Mouse (Mus musculus) hindbrain, embryonic 16.5 days (tissue): ENCODE measurements at regions not wholly inside any gene's neighbourhood (a gene's known extent, or its start where the extent isn't known, plus 50 kb on each side); places are given as distances from the start of the nearest gene placed in this dataset.

Experiments
- ATAC-seq: fragments of 200-750 bp; cut with Nextera tagmentation; 2 replicates; pipeline ENCODE4 v1.8.0; 2017; ENCODE audit warnings: moderate TSS enrichment, moderate library complexity
- H3K27ac ChIP-seq: fragments of 300-500 bp; sonication (generic); 2 replicates; pipeline ENCODE4 v1.5.1; 2014; ENCODE audit warnings: low read depth, mild to moderate bottlenecking, control low read depth, low read length, moderate library complexity
- H3K27me3 ChIP-seq: fragments of 300-500 bp; sonication (generic); replicated peaks from 2 replicates; pipeline ENCODE4 v1.6.1; 2014; ENCODE audit warnings: low read length; ENCODE audit not compliant: control insufficient read depth, insufficient read depth
- H3K36me3 ChIP-seq: fragments of 300-500 bp; sonication (generic); 2 replicates; pipeline ENCODE4 v1.6.1; 2014; ENCODE audit warnings: mild to moderate bottlenecking, low read length, moderate library complexity, mixed read lengths; ENCODE audit not compliant: control insufficient read depth, insufficient read depth
- H3K4me1 ChIP-seq: fragments of 300-500 bp; sonication (generic); 2 replicates; pipeline ENCODE4 v1.6.1; 2014; ENCODE audit warnings: low read depth, low read length; ENCODE audit not compliant: control insufficient read depth, insufficient read depth
- H3K4me2 ChIP-seq: fragments of 300-500 bp; sonication (generic); 2 replicates; pipeline ENCODE4 v1.6.1; 2014; ENCODE audit warnings: mild to moderate bottlenecking, low read length, control low read depth, moderate library complexity
- H3K4me3 ChIP-seq: fragments of 300-500 bp; sonication (generic); 2 replicates; pipeline ENCODE4 v1.5.1; 2014; ENCODE audit warnings: mild to moderate bottlenecking, low read length, control low read depth, moderate library complexity
- H3K9ac ChIP-seq: fragments of 300-500 bp; sonication (generic); 2 replicates; pipeline ENCODE4 v1.6.1; 2014; ENCODE audit warnings: low read depth, mild to moderate bottlenecking, control low read depth, low read length, moderate library complexity
- H3K9me3 ChIP-seq: fragments of 300-500 bp; sonication (generic); 2 replicates; pipeline ENCODE4 v1.6.1; 2014; ENCODE audit warnings: mild to moderate bottlenecking, low read length, moderate library complexity; ENCODE audit not compliant: control insufficient read depth
- WGBS: fragments of 180-500 bp; shearing (Covaris S2); extraction: QIAGEN DNeasy Blood & Tissue Kit; methylation state at CpG from one replicate; pipeline ENCODE4 v1.1.7; 2014; 5-methylcytosine and 5-hydroxymethylcytosine counted together

GRCm38 (mm10) chr1:13464311-13464710, 2050.4 kb downstream of the A830018L16Rik start:
- 96% methylated on average over 1 of the region's 1 CpGs for WGBS
- H3K27me3 ChIP-seq = no peaks in the 10 kb centered on the region
- H3K9ac ChIP-seq = no peak overlapping the region
- no peak for ATAC-seq
- H3K36me3 ChIP-seq = no peaks in the 10 kb centered on the region
- H3K4me1 ChIP-seq = no peaks in the 10 kb centered on the region
- H3K27ac ChIP-seq = no peak overlapping the region
- no peaks in the 10 kb centered on the region for H3K9me3 ChIP-seq
- H3K4me3 ChIP-seq = no peak overlapping the region
- no peak overlapping the region for H3K4me2 ChIP-seq

- Histone ChIP-seq H3K9me3 (no peaks in the 10 kb centered on the region), H3K9ac (no peak overlapping the region)
- no peak for ATAC-seq
Observed at GRCm38 (mm10) chr1:13467174-13467573, 2053.3 kb downstream of the A830018L16Rik start.

GRCm38 (mm10) chr1:13467886-13468630, 2054.2 kb downstream of the A830018L16Rik start:
- Histone ChIP-seq H3K9ac (no peak overlapping the region), H3K36me3 (no peaks in the 10 kb centered on the region)
- 12% methylated on average over 2 of the region's 2 CpGs for WGBS

More at GRCm38 (mm10) chr1:13467174-13467573, 2053.3 kb downstream of the A830018L16Rik start:
- H3K27ac ChIP-seq = no peak overlapping the region
- H3K4me2 ChIP-seq = no peak overlapping the region
- H3K4me1 ChIP-seq = no peaks in the 10 kb centered on the region
- no peak overlapping the region for H3K4me3 ChIP-seq
- no peaks in the 10 kb centered on the region for H3K36me3 ChIP-seq
- 83% methylated on average over 6 of the region's 6 CpGs for WGBS
- no peaks in the 10 kb centered on the region for H3K27me3 ChIP-seq

GRCm38 (mm10) chr1:13494727-13495404, 2081.0 kb downstream of the A830018L16Rik start:
- Histone ChIP-seq H3K9ac (no peak overlapping the region), H3K9me3 (no peaks in the 10 kb centered on the region), H3K4me2 (peak overlapping the region; percentile 25; the same call in 1 of the 2 replicates), H3K27me3 (no peaks in the 10 kb centered on the region), H3K36me3 (no peaks in the 10 kb centered on the region), H3K4me3 (no peak overlapping the region), H3K27ac (no peak overlapping the region), H3K4me1 (no peaks in the 10 kb centered on the region)
- WGBS = 50% methylated on average over 16 of the region's 16 CpGs
- ATAC-seq = no peak

More at GRCm38 (mm10) chr1:13467886-13468630, 2054.2 kb downstream of the A830018L16Rik start:
- H3K4me1 ChIP-seq = no peaks in the 10 kb centered on the region
- no peak overlapping the region for H3K4me2 ChIP-seq
- ATAC-seq = no peak
- H3K27me3 ChIP-seq = no peaks in the 10 kb centered on the region
- H3K4me3 ChIP-seq = no peak overlapping the region
- H3K27ac ChIP-seq = no peak overlapping the region
- H3K9me3 ChIP-seq = no peaks in the 10 kb centered on the region

GRCm38 (mm10) chr1:13496386-13496785, 2082.5 kb downstream of the A830018L16Rik start:
- Histone ChIP-seq H3K9ac (no peak overlapping the region), H3K4me3 (no peak overlapping the region), H3K27ac (no peak overlapping the region), H3K4me1 (no peaks in the 10 kb centered on the region), H3K36me3 (no peaks in the 10 kb centered on the region), H3K9me3 (no peaks in the 10 kb centered on the region), H3K4me2 (no peak overlapping the region), H3K27me3 (no peaks in the 10 kb centered on the region)
- WGBS = 25% methylated on average over 2 of the region's 2 CpGs
- no peak for ATAC-seq

- H3K4me1 ChIP-seq = no peaks in the 10 kb centered on the region
- H3K27me3 ChIP-seq = no peaks in the 10 kb centered on the region
- no peak overlapping the region for H3K4me2 ChIP-seq
- 40% methylated on average over 5 of the region's 5 CpGs for WGBS
- ATAC-seq = no peak
- no peak overlapping the region for H3K9ac ChIP-seq
- H3K4me3 ChIP-seq = no peak overlapping the region
- H3K36me3 ChIP-seq = no peaks in the 10 kb centered on the region
- no peaks in the 10 kb centered on the region for H3K9me3 ChIP-seq
- H3K27ac ChIP-seq = no peak overlapping the region
Observed at GRCm38 (mm10) chr1:13500456-13500855, 2086.6 kb downstream of the A830018L16Rik start.

GRCm38 (mm10) chr1:13501938-13502337, 2088.0 kb downstream of the A830018L16Rik start:
- H3K27ac ChIP-seq = no peak overlapping the region
- no peak for ATAC-seq
- no peaks in the 10 kb centered on the region for H3K27me3 ChIP-seq
- H3K9ac ChIP-seq = no peak overlapping the region
- no peaks in the 10 kb centered on the region for H3K4me1 ChIP-seq
- no peak overlapping the region for H3K4me2 ChIP-seq
- H3K9me3 ChIP-seq = no peaks in the 10 kb centered on the region
- 73% methylated on average over 4 of the region's 4 CpGs for WGBS
- no peak overlapping the region for H3K4me3 ChIP-seq
- H3K36me3 ChIP-seq = no peaks in the 10 kb centered on the region

- no peaks in the 10 kb centered on the region for H3K36me3 ChIP-seq
- no peak for ATAC-seq
Observed at GRCm38 (mm10) chr1:13513761-13514160, 2099.9 kb downstream of the A830018L16Rik start.

More at GRCm38 (mm10) chr1:13513761-13514160, 2099.9 kb downstream of the A830018L16Rik start:
- Histone ChIP-seq H3K27me3 (no peaks in the 10 kb centered on the region), H3K9ac (no peak overlapping the region), H3K9me3 (no peaks in the 10 kb centered on the region), H3K27ac (no peak overlapping the region), H3K4me1 (no peaks in the 10 kb centered on the region), H3K4me2 (no peak overlapping the region), H3K4me3 (no peak overlapping the region)
- 91% methylated on average over 11 of the region's 11 CpGs for WGBS
